Mouse (Mus musculus) CD4-positive, CD25-positive, alpha-beta regulatory T cell, adult 4 months (primary cell): Measurements from ENCODE around the gene Fam71e1. TPM values are rescaled to one million over a fixed set of nuclear protein-coding genes. Genes with fewer than 3 reads are reported as not detected.

Experiments
- ATAC-seq: one replicate; pipeline ENCODE4 v1.8.0; 2017
- polyA plus RNA-seq, 2 experiments: library from polyadenylated mRNA; unstranded; fragments of 100-300 nt; shearing (Covaris generic); gene quantifications; one replicate each; pipeline ENCODE4 v1.2.1; 2017

The Fam71e1 gene
- polyA plus RNA-seq, 2 experiments from 2014 or later = 3.9 to 5.4 TPM

- peak; percentile 81 for ATAC-seq
Observed at GRCm38 (mm10) chr7:44501563-44502115, 5.3 kb downstream of the Fam71e1 start.

DNA sequence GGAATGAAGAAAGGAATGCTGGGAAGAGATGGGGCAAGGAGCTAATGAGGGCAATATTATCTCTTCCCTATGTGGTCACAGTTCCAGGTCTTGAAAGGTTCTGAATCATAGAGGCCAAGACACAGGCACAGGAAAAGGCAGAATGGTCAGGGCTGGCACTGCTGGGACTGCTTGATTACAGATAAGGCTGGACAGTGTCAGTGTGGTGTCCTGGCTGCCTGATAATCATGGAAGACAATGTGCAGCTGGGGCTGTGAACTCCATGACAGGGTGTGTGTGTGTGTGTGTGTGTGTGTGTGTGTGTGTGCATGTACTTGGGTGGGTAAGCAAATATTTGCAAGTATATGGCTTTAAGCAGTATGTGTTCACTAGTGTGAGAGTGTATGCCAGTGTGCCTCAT, 11.1 kb downstream of the Fam71e1 start:
- no peak for ATAC-seq

GRCm38 (mm10) chr7:44519240-44519913, 23.0 kb downstream of the Fam71e1 start:
- ATAC-seq = no peak

- ATAC-seq = no peak
Observed at GRCm38 (mm10) chr7:44520990-44521389, 24.6 kb downstream of the Fam71e1 start.

DNA sequence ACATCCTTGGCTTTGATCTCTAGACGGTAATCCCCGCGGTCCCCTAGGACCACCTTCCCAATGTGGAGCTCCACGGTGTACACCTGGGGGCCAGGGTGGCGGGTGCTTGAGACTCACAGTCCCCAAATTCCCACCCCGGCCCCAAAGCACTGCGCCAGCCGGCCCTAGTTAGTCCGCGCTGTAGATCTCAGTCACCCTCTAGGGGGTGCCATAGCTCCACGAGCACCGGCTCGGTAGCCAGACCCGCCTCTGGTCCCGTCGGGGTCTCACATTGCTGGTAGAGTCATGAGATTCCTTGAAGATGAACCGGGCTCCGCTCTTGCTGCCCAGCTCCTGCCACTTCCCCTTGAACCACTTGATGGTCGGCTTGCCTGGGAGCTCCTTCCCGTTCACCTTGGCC, 25.3 kb downstream of the Fam71e1 start:
- no peak for ATAC-seq

DNA sequence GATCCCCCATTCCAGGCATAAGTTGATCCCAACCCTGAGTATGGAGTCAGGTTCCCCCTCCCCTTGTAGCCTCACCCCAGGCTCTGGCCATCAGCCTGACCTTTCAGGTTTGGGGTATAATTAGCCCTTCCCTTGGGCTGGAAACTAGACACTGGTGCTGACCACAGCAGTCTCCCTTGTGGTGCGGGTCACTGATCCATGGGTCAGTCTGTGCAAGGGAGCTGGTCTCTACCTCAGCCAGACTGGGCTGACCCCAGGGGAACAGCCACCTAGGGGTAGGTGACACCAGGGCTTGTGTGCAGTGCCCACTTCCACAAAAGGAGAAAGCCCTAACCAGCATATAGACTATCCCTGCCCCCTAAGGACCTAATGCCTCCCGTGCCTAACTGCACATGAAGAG, 26.7 kb downstream of the Fam71e1 start:
- ATAC-seq = no peak

DNA sequence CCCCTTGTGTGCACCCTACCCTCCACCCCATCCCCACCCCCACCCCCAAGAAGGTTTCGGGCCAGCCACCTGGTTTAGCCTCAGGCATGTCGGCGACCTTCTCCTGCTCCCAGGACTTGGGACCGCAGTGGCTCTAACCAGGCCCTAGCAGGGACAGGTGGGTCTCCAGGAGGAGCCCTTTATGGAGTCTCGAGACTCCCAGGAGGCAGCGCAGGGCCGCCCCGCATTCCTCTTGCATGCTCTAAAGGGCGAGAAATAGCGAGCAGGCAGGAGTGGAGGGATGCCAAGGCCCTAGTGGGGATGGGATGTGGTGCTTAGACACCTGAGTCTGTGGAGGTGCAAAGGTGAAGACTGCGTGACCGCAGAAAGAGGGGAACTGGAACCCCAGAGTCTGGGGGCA, 28.1 kb downstream of the Fam71e1 start, which contains the start of gene Mybpc2:
Mybpc2 (minus strand) TSS at position 155 of the 400 bp plus-strand sequence.
- ATAC-seq = no peak

DNA sequence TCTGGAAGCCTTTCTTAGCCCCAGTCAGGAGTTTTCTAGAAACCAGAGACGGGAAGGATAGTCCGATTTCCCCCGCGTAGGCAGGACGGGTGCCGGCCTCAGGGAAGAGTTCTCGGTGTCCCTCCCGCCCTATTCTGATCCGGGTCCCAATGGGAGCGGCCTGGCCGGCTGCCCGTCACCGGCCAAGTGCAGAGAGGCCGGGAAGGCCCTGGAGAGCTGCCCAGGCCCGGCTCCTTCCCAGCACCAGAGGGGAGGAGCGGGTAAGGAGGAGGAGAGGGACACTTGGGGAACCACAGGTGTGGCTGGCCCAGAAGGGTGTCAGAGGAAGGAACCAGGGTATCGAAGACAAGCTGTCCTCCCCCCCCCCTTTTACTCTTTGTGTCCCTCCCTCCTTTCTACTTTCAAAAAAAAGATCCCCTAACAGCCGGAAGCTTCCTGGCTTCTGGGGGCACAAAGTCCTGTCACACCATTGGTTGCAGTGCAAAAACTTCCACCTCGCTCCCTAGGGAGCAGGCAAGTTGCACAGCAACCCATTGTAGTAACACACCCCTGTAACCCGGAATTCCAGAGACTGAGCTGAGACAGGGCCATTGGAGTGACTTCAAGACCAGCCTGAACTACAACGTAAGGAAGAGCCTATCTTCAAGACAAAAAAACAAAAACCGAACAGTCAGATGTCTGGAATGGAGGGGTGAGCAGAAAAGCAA, 28.9 kb downstream of the Fam71e1 start:
- no peak for ATAC-seq

- ATAC-seq = no peak
Observed at GRCm38 (mm10) chr7:44526414-44527154, 30.2 kb downstream of the Fam71e1 start.

DNA sequence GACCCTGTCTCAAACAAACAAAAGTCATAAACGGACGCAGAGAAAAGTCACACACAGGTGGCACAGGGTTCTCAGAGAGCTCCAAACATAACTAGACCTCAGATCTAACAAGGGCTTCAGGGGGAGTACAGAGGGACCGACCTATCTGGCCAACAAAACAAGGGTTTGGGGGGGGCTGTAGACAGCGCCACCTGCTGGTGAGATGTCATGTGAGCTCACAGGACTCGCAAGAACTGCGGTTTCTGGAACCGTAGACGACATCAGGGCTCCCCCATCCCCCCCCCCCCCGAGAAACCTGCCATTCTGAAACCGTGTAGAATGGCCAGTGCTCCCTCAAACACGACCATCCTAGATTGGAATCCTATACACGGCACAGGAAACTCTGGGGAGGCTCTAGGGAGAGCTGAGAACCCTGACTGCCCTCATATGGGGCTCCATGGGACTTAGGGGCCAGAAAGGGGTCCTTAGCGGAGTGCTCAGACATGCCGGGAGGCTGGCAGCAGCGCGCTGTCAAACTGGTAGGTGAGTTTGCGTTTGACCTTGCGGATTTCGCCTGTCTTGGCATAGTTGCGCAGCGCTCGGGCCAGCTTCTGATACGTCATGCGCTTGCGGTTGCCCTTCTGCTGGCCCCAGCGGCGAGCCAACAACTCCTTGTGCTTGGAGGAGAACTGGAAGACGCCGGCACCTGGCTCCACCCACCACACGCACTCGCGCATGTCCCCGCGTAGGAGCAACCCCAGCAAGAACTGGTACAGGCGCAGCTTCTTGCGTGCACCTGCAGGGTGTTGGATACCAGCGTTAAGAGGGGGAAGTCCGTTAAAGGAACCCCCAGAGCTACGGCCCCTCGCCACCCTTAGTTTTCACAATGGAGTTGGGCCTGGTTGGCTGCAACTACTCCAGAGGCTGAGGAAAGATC, 31.4 kb downstream of the Fam71e1 start:
- peak; percentile 66 for ATAC-seq

DNA sequence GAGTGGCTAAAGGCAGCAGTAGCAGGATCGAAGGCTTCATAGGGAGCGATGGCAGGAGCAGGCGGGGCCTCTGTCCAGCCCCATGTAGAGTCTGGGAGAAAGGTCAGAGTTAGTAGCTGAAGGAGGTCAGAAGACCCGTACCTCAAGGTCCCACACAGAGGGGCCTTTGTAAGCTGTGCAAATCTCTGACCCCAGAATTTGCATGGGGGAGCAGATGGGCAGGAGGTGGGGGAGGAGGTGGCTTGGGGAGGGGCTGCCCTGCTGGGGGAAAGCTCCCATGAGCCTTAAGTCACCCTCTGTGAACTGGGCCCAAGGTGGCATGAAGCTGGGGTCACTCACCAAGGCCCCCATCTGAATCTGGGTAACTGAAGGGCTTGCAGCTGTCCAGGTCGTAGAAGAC, 33.1 kb downstream of the Fam71e1 start:
- ATAC-seq = no peak

DNA sequence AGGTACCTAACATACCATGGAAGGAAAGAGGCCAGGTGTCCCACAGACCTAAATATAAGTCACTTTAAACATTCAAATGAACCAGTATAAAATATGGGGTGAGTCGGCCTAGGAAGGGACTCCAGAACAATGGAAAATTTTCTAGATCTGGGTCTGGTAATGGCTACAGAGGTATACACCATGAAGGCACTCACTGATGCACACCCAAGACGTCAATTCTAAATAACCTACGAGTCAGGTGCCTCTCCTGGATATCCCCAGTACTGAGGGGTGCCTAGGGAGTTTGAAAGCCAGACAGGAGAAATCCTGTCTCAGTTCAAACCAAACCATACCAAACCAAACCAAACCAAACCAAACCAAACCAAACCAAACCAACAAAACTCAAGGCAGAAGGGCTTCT, 34.1 kb downstream of the Fam71e1 start:
- ATAC-seq = no peak

DNA sequence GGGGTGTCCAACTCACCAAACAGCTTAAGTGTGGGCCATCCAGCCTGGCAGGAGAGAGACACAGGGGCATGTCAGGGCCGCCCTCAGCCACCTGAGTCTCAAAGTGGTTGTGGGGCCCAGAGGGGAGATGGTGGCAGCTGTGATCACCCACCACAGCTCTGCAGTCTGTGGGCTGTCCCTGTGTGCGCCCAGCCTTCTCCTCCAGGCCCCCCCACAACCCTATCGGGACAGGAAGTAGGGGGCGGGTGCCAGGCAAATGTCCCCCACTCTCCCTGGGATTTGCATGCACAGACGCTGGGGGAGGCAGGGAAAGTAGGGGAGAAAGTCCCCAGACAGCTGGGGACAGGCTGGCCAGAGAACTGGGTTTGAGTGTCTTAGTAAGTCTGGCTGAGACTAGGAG, 34.8 kb downstream of the Fam71e1 start:
- ATAC-seq = no peak

GRCm38 (mm10) chr7:44531946-44532732, 35.8 kb downstream of the Fam71e1 start, which contains the start of gene Spib:
Gene Spib, minus strand, starts transcription at chr7:44532071.
- no peak for ATAC-seq

DNA sequence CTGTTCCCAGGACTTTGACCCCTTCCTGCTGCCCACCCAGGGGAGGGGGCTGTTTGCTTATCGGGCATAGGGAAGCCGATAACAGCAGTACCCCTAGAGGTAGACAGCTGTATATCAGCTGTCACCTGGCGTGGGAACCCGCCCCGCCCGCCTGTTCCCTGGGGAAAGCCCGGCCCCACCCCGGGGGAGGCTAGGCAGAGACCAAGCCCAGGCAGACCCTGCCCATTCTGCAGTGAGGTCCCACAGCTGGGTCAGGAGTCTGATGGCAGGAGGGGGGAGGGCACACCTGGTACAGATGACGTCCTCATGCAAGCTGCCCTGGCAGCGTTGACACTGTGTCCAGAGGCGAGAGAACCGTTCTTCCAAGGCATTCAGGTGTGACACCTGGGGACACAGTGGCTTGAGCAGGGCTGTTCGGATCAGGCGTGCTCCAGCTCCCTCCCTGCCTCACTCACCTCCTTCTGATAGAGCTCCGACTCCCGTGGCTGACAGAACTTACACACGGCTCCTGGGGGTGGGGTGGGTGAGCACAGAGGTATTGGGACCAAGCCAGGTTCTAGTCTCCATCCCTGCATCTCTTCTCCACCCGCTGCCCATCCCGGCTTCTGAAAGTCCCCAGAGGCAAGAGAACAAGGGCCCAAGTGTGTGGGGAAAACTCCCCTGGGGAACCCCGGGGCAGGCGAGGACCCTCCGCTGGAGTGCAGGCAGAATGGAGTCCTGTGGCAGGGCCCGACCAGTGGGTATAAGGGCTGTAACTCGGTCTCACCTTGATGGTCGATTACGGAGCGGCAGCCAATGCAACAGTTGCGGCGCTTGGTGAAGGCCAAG, 36.8 kb downstream of the Fam71e1 start:
- no peak for ATAC-seq

DNA sequence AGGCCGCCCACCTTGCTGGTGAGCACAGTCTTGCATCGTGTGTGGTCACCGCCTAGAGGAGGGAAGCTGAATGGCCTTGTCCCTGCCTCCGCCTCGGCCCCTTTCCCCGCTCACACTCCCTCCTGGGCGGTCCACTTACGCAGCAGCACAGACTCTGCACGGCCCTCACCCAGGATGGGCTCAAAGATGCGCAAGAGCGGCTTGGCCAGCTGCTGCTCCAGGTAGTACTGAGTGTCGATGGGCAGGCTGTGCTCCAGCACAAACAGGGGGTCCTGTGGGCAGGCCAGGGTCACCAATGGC, 37.3 kb downstream of the Fam71e1 start:
- no peak for ATAC-seq

GRCm38 (mm10) chr7:44534242-44534641, 37.9 kb downstream of the Fam71e1 start:
- no peak for ATAC-seq

DNA sequence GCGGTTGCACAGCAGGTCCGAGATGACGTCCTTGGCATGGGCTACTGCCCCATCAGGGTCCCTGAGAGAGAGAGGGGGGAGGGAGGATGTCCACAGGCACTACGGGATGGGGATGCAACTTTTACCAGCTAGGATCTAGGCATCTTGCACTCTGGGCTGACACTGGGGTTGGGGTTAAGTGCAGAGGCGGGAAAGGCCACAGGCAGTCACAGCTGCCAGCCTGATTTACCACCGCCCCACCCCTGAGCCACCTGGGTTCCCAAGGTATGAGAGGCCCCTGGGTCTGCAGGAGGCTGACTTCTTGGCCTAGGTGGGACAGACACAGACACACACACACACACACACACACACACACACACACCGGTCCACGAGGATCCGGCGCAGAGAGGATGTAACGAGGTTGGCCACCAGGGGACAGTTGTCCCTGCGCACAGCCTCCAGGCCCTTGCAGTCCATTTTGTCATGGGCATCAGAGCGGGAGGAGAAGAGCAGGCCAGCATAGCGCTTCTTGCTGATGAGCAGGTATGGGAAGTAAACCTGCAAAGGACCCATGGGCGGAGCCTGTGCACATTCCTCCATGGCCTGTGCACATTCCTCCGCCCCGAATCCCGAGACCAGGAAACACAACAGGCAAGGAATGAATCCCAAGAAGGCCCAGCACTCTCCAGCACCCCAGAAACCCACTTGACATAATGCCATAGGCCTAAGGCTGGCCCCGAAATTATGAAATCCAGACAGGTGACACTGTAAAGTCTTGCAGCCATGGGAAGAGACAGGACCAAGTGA, 38.5 kb downstream of the Fam71e1 start:
- ATAC-seq = no peak
